Comparison of ENCODE assay signal across 14 mouse cellular contexts in the genomic region with DNA sequence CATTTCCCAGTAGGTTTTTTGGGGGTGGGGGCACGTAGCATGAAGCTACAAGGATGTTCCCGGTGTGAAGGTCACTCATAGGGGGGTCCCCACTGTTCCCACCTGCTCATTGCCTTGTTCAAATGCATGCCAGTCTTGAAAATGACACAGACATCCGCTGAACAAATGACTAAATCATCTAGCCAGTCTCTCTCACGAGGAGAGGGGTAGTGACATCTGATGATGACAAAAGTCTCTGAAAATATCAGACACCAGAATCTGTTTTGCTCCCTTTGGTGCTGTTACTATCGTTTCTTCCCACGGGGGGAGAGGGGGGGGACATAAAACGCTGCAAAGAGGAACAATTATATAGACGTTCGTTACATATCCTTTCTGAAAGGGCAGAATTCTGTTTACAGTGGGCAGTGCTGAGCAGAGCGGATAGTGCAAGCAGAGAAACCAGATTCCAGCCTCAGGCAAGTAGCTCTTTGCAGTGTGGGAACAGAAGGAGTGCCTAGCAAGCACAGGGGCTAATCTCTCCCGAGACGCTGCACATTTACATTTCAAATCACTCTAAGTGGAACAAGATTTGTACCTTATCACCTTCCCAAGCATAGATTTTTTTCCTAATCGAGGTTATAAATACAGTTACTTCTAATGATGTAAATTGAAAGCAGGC.
DNase-seq lines count a peak whose midpoint lies in the region; ATAC-seq lines count a peak whose summit lies in the region.
"Had no signal": no experiment of that assay in that cellular context is flagged by ENCODE, and none has a peak within 500 bp of the region (broad histone marks: within the 10 kb centered on the region; RNA-seq: fewer than 3 reads in every experiment).

No protein-coding gene starts in this region.

- H3K9me3 ChIP-seq in forebrain, embryonic 11.5 days (ENCODE audit: control insufficient read depth, low read length) = no peaks in the 10 kb centered on the region
- no peaks in the 10 kb centered on the region for H3K9me3 ChIP-seq in midbrain, embryonic 10.5 days (replicated peaks)
- H3K9me3 ChIP-seq: G1E; intestine, embryonic 15.5 days; liver, embryonic 15.5 days had no signal

- 49% methylated on average over 13 of the region's 13 CpGs for WGBS in forebrain, embryonic 11.5 days
- WGBS in midbrain, embryonic 10.5 days = 53% methylated on average over 13 of the region's 13 CpGs

- H3K4me3 ChIP-seq in forebrain, embryonic 11.5 days (ENCODE audit: low read depth, low read length) = no peak overlapping the region
- H3K4me3 ChIP-seq in midbrain, embryonic 10.5 days = no peak overlapping the region
- H3K4me3 ChIP-seq: intestine, embryonic 15.5 days; liver, embryonic 15.5 days had no signal

- DNase-seq in retina, postnatal 1 day = peak; percentile 53
- DNase-seq in retina, embryonic 14.5 days (ENCODE audit: low spot score) = no peak
- DNase-seq in forebrain, embryonic 11.5 days (ENCODE audit: low spot score) = peak; percentile 49
- DNase-seq in midbrain, embryonic 10.5 days (ENCODE audit: low spot score) = peak; percentile 19
- DNase-seq in spleen, postnatal 36 days (ENCODE audit: low spot score in 2 of 2) = no peak
- no peak for DNase-seq in kidney, adult 8-10 months
- DNase-seq: cerebellum, adult 11 months; heart, adult 18-20 months; right cerebral cortex, postnatal 4 days; thymus, adult 18-20 months had no signal

- H3K4me1 ChIP-seq in forebrain, embryonic 11.5 days (replicated peaks; ENCODE audit: control insufficient read depth, insufficient read depth, low read length) = peaks cover 3% of the 10 kb centered on the region; the same call in 1 of the 2 replicates
- H3K4me1 ChIP-seq in midbrain, embryonic 10.5 days = peaks cover 18% of the 10 kb centered on the region
- H3K4me1 ChIP-seq: intestine, embryonic 15.5 days; liver, embryonic 15.5 days had no signal

- no peak overlapping the region for H3K9ac ChIP-seq in forebrain, embryonic 11.5 days (ENCODE audit: low read length)
- H3K9ac ChIP-seq: intestine, embryonic 15.5 days; liver, embryonic 15.5 days had no signal

- H3K4me2 ChIP-seq in forebrain, embryonic 11.5 days (ENCODE audit: low read depth, low read length, severe bottlenecking) = no peak overlapping the region
- H3K4me2 ChIP-seq: intestine, embryonic 15.5 days; liver, embryonic 15.5 days had no signal

- ATAC-seq in forebrain, embryonic 11.5 days (replicated peaks; ENCODE audit: low FRiP score) = peak; percentile 53; the same call in 1 of the 2 replicates
- no peak for ATAC-seq in CD4-positive, CD25-positive, alpha-beta regulatory T cell, adult 4 months
- ATAC-seq: intestine, embryonic 15.5 days had no signal

- no peaks in the 10 kb centered on the region for H3K36me3 ChIP-seq in forebrain, embryonic 11.5 days (ENCODE audit: control insufficient read depth, insufficient read depth, low read length)
- H3K36me3 ChIP-seq in midbrain, embryonic 10.5 days = no peaks in the 10 kb centered on the region
- H3K36me3 ChIP-seq: G1E; intestine, embryonic 15.5 days; liver, embryonic 15.5 days had no signal

- no peak overlapping the region for H3K27ac ChIP-seq in forebrain, embryonic 11.5 days (ENCODE audit: low read depth, low read length)
- H3K27ac ChIP-seq in midbrain, embryonic 10.5 days (replicated peaks) = peak overlapping the region; percentile 71
- H3K27ac ChIP-seq: intestine, embryonic 15.5 days; liver, embryonic 15.5 days had no signal

- no peaks in the 10 kb centered on the region for H3K27me3 ChIP-seq in forebrain, embryonic 11.5 days (ENCODE audit: control insufficient read depth, insufficient read depth, low read length)
- no peaks in the 10 kb centered on the region for H3K27me3 ChIP-seq in midbrain, embryonic 10.5 days (ENCODE audit: low read depth, poor library complexity, severe bottlenecking)
- H3K27me3 ChIP-seq: intestine, embryonic 15.5 days; liver, embryonic 15.5 days had no signal

Comparison
In these comparisons a context has a peak if more than half of its experiments do, and no peak if none do; other contexts are left out.
1. DNase-seq: peak in retina, postnatal 1 day (single experiment), forebrain, embryonic 11.5 days (single experiment) and midbrain, embryonic 10.5 days (single experiment); none in retina, embryonic 14.5 days (single experiment), spleen, postnatal 36 days (0 of 2) and kidney, adult 8-10 months (0 of 2).